Mouse (Mus musculus): ENCODE data around the gene Tbc1d19. TPM values are rescaled to one million over a fixed set of nuclear protein-coding genes. Genes with fewer than 3 reads are reported as not detected.
A peak's percentile ranks its signal among the peaks of the same experiment; 100 is the strongest.

Tbc1d19 gene
- total and polyA plus RNA-seq, 3 experiments = 4.0 to 26.6 (median 20.5) TPM

DNA sequence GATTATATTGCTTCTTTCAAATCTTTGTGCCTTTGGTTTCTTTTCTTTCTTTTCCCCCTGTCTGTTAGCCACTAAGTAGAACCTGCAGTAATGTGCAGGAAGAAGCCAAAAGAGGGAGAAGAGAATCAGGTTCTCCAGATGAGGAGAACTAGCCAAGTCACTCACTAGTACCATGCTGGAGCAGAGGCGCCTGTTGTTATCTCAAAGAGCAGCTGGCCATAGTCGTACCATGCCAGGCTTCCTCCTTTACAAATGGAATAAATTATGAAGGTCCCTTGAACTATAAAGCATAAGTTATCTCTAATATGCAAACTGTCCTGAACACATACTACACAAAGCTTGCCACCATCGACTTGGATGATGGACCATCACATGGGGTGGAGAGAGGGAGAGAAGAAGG is 99.8 kb downstream of the Tbc1d19 start:
- no peak for DNase-seq

DNA sequence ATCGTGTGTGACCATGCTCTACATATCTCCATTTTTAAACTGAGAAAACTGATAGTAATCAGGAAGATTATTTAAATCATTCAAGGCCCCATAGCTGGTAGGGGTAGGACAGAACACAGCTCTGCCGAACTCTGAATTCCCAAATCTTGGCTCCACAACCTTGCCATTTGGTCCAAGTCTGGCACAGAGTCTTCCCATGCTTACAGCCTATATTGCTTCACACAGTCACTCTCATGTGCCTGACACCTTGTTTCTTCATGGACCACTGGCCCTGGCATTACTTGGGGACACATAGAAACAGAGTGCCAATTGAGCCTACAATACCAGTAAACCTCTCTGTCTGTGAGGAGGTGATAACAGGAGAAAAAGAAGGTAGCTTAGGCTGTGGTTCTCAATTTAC is 111.0 kb downstream of the Tbc1d19 start:
- DNase-seq = no peak

DNA sequence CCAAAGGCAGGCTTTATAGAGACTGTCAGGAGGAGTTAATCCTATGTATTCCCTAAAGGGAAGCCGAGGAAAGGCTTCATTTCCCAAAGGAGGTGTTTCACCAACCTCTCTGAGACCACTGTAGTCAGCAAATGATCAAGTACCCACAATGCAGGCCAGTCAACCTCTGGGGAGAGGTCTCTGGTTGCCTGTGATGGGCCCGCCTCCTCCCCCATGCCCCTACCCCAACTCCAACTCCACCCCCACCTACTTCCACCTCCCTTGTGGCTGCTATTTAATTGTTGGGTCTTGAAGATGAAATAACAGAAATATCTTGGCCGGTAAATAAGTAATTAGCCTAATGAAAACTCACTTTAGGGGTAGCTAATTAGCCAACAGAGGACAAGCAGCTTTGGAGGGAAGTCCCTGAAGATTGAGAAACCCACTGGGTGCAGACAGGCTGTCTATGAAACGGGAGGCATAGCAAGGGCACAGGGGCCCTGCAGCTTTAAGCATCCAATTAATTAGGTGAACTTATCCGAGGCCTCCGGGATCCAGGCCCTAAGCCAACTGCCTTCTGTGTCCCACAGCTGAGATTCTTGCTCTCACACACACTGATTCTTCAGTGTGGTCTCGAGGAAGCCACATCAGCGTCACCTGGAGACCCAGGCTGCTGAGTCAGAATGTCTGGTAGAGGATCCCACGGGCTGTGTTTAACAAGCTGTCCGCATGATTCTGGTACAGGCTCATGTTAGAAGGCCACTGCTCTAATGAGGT is 112.9 kb downstream of the Tbc1d19 start:
- DNase-seq = no peak

DNA sequence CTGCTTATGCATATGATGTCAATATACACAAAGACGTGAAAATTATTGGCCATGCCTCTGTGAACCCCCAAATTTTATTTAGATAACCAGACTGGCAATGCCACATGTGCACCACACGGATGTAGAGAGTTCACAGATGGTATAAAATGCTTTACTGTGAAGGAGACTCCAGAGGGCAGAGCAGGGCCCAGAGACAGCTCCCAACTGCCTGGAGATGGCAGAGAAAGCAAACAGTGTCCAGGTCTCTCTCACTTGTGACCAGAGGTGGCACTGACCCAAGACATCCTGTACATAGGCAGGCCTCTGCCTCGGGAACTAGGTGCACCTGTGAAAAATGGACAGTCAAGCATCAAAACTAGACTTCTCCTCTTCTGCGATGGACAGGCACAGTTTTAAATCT is 114.6 kb downstream of the Tbc1d19 start:
- DNase-seq = no peak

DNA sequence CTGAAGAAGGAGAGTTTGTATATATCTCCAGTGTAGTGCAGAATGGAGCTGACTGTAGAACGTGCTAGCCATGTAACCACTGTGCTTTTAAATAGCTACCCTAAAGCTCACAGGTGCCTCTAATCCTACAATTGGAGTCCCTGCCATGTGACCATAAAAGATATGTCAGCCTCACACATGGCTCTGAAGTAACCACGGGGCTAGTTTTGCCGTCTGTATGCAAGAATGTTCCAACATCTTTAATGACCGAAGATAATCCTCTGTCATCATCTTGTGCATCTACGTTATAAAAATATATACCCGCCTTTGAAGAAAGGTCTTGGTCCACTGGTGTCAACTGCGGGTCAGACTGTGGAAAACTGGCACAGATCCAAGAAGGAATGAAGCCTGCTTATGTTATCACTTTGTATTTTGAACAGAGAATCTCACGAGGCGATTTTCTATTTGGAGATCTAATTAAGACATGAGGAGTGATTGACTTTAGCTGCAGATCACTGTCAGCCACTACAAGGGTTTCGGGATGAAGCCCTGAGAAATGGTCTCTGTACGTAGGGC is 117.0 kb downstream of the Tbc1d19 start:
- no peak for DNase-seq

DNA sequence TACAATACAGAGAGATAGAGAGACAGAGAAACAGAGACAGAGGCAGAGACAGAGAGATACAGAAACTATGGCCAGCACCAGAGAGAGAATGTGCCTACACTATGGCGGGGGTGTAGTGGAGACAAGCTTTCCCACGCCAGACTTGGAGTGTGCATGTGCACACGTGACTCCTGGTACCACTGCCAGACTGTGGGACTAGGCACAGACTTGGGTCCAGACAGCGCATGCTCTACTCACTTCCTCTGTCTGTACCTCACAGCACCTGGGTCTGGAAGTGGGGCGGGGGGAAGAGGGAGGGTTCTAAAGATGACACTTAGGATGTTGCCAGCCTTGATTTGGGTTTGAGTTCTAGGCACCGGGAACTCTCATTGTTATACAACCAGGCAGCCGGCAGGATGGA is 118.5 kb downstream of the Tbc1d19 start:
- DNase-seq = no peak

DNA sequence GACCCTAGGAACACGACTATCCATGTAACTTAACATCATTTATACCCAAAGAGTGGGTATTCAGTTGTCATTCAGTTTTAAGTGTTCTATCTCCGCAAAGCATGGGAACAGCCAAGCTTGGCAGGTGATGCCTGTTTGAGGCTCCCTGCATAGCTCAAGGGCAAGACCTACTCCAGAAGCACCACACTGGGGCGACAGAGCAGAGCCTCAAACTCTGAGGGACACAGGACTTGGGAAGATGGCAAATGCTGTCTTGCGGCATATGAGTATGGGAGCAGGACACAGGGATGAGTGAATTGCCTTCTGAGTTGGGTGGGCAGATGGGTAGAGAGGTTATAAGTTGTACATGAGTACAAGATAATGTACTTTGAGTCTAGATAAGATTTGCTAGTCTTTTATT is 119.1 kb downstream of the Tbc1d19 start:
- DNase-seq = no peak

DNA sequence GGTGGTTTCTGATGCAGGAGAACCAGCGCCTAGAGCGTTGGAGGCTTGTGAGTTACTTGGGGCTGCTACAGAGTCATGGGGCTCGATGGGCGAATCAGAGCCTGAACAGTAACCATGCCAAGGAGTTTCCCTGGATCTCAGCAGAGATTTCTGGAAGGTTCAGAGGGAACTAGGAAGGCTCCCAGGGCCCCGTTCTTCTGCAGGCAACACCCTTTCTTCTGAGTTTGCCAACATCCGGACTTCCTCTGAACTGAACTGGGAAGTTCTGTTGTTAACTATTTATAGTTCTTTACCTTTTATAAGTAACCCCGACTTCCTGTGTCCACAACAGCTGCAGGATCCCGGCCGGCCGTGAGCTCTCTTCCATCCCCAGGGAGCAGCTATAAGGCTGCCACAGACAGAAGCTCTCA is 119.8 kb downstream of the Tbc1d19 start:
- DNase-seq = peak; percentile 27

DNA sequence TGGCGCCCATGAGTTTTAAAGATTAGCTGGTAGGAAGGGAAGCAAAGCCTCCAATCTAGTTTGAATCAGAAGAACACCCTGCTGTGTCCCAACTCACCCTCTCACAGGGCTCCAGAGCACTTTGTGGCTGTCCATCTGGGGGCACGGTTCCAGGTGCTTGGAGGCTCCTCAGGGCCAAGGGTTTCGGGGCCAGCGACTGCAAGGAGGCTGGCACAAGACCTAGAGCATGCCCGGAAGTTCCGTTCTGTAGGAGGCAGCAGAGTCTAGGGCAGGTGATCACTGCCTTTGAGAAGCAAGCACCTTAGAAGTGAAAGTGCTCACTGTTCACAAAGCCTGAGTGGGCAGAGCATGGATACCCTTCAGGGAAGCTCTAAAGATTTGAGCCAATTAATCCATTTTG is 120.4 kb downstream of the Tbc1d19 start:
- no peak for DNase-seq

DNA sequence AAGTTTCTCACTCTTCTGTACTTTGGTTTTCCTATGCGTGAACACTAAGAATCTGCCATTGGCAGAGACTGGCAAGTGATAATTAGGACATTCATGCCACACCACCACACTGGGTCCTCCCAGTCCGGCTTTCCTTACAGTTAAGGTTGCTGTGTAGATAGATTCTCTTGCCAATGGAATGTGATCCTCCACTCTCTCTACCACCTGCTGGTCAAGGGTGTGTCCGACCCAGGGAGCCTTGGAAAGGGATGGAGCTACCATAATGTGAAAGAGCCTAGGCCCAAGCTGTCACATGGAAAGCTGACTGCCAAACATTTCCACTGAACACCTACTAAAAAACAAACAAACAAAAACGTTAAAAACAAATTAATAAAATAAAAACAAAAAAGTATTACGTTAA is 121.6 kb downstream of the Tbc1d19 start:
- DNase-seq = no peak

DNA sequence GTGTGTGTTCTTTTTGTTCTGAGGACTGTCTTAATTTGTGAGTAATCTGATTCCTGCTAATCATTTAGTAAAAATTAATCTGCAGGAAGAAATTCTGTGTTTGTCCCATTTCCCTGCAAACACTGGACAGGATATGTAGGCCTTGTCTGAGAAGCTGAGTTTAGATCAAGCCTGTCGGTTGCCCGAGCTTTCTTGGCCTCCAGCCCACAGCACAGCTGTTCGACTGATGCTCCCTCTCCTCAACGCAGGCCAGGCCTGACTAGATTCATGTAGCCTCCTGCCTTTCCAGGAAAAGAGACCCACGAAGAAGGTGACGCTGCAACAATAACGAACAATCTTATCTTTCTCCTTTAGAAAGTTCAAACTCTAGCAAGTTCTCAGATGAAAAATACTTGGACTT is 124.2 kb downstream of the Tbc1d19 start:
- peak; percentile 50 for DNase-seq

DNA sequence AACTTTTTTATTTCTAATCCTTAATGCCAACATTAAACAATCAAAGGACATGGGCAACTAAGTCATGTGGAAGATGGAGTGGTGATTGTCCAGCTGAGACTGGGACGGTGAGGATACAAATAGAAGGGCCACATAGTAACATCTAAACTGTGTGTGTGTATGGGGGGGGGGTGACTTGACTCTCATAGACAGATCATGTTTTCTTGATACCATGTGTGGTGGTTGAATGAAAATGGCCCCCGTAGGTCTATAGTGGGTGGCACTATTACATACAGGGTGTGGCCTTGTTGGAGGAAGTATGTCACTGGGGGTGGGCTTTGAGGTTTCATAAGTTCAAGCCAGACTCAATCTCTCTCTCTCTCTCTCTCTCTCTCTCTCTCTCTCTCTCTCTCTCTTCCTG is 124.6 kb downstream of the Tbc1d19 start:
- DNase-seq = no peak

DNA sequence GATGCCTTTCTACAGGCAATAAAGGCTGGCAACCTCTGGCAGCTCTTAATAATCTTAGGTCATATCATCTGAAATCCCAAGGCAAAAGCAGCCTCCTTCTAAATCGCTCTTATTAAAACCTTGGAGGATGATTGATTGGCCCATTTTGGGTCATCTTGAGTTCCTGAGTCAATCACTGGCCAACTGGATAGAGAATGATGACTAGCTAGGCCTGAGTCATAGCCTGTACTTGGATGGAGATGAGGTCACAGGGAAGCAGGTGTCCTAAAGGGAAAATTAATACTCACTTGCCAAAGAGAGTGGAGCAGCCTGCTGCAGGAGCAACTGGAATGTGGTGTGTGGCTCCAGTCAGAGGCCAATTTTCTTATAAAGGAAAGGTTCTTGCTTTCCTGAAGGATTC is 125.4 kb downstream of the Tbc1d19 start:
- DNase-seq = peak; percentile 60

DNA sequence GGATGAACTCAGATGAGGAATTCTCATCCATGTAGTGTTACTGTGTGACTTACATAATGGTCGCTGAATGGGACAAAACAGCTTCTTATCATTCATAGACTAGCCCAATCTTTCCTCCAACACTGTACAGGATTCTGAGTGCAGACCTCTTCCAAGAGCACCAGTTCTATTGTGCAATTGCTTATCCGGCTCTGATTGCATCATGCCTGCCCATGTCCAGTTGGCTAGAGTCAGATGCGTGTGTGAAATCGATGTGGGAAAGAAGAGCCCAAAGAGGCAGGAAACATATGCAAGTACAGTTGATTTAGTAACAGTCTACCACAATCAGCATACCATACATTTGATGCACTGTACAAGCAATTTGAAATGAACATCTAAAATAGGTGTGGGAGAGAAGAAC is 127.8 kb downstream of the Tbc1d19 start:
- peak; percentile 81 for DNase-seq

DNA sequence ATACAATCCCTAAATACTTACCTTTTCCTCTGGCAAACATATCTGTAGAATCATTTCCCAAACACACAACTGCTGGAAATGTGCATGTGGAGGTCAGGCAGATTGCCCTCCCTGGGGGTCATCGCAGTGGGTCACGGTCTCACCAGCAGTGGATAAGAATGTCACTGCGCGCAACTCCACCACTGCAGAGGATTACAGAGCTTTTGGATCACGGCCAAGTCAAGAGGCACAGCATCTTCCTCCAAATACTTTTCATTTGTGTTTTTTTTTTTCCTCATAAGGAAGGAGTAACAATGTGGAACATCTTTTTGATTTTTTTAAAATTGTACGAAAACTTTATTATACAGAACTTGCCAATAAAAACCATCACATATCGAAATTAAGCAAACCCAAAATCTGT is 129.6 kb downstream of the Tbc1d19 start:
- DNase-seq = no peak

DNA sequence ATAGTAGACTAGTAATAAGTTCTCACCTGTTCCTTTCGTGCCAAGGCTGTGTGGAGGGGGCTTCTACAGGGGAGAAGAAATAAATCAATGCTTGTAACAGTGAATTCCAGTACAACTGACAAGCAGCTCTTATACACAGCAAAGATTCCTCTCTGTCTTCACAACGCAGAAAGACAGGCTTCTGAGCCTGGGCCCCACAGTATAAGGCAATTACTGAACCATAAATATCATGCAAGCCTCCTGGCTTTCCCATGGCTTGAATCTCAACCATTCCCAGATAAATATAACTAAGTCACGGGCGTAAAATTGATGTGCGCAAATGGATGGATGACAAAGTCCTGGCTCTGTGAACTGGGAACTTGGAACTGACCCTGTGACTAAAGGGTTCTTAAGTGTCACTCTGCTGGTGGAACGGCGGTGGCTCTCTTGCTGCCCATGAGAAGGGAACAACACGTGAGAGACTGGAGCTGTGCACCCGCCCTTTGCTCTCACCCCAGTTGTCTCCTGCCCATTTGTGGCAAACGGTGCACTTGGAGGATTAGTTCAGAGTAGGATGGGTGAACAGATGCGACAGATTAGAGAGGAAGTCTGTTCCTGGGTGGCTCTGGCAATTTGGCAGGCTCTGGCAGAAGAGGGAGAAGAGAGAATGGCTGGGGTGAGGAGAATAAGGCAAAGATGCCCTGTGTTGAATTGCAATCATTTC is 132.1 kb downstream of the Tbc1d19 start:
- no peak for DNase-seq

DNA sequence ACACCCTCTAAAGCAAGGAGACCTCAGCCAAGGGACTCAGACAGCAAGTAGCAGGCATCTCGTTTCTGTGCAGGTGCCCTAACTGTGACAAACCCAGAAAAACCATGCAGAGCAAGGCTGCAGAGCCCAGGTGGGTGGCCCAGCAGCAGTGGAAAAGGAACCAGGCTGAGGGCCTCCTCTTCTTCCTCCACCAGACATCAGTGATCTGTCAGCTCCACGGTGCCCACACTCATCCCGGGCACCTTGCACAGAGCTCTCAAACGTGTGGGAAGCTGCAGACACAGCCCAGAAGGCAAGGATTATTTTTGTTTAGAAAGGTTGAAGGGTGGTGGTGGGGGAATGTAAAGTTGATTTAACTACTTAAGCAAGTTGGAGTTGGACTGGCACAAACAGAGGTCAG is 132.9 kb downstream of the Tbc1d19 start:
- DNase-seq = no peak

DNA sequence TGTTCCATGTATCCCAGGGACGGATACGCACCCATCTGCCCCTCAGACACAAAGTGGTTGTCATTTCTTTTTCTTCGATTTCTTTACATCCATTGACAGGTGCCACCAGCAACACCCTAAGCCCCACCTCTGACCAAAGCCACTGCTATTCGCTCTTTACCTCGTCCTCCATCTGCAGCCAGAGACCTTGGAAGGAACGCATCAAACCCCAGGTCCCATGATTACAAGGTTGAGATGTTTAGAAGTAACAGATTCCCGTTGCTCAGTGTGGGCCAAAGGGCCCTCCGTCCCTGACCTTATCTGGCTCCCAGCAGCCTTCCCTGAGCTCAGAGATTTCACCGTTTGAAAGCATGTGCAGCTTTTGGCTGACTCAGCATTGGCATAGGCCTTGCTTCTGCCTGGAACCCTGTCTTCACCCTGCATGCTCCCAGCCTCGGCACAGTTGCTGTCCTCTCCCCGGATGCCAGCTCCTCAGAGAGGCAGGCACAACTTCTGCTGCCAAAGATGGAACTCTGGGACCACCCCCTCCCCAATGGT is 134.0 kb downstream of the Tbc1d19 start:
- DNase-seq = peak; percentile 45

DNA sequence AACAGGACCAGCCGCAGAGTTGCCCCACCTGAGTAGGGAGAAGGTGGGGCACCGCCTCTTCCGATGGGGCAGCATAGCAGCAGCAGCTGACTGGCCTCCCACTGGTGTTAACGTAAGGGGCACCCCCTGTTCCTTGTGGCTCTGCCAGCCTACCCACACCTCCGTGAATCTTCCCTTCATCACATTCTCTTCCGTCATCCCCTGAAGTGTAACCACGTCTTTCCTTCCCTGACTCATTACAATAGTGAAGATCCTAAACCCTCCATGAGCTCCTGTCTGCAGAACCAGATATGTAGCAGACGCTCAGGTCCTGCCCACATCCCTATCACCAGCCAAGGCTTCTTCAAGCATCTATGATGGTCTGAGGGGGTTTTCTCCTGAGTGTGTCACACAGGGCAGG is 137.3 kb downstream of the Tbc1d19 start:
- DNase-seq = no peak

DNA sequence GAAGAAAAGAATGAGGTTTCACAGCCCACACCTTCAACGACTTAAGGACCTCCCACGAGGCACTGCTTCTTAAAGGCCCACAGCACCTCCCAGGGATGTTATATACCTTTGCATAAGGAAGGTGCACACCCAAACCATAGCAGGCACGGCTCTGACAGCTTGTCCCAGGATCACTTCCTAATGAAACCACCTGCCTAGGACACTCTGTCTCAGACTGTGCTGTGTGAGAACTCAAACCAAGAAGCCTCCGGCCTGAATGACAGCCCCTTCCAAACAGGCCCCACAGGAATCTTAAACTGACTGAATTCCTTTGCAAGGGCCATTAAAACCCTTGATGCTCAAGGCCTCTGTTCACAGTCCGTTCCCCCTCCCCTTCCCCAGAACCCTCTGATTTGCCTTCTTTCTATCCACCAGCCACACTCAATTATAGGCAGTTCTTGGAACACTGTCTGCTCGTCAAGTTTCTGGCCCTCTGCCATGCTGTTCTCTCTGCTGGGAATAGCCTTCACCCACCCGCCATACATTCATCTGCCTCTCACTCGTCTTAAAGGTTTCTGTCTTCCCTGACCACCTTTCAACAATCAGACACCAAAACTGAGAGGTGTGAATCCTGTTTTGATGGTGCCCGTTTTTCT is 138.3 kb downstream of the Tbc1d19 start:
- no peak for DNase-seq

DNA sequence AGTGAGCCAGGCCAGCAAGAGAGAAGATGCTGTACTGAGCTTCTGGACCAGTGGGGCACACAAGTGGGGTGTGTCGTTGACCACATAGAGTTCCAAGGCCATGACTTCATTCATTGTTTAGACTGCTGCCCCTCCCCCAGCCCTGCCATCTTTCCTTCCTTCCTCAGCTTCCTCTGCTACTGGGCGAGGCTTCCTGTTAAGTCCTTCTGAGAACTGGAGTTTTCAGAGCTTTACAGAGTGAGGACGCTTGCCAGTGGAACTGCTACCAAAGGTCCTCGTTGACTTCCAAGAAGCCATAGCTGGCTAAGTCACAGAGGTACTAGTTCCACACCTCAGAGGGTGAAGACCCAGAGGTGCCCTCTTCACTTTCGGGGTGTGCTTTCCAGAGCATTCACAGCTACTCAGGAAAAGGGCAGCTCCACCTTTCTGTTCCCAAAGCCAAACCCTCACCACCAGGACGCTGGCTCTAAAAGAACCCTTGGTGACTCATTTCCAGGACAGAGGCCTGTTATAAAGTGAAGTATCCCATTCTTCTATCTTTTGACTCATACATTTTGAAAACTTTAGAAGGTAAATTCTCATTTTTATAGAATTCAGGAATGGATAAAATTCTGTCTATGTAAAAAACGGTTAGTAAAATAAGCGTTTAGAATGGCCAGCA is 139.3 kb downstream of the Tbc1d19 start:
- DNase-seq = peak; percentile 68

DNA sequence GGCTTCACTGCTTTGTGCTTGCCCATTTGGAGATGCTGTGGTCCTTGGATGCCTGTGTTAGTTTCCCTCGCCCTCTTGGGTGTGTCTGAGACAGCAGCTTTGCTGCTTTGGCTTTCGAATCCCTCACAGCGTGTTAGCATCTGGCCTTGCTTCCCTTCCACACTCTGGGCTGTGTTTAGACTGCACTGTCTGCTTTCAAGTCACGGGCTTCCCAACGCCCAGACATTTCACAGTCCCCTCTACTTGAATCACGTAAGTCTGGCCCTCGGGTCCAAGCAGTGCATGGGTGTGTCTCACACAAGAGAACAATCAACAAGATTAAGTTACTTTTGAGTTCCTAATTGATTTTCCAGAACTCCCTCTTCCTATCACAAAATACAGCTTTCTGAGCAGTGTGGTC is 140.8 kb downstream of the Tbc1d19 start:
- DNase-seq = no peak

Measured in adrenal gland, adult 2 months (tissue).